Mouse (Mus musculus) adrenal gland, adult 18-20 months (tissue): ENCODE data around the gene Dnah3. TPM values are rescaled to one million over a fixed set of nuclear protein-coding genes. Genes with fewer than 3 reads are reported as not detected.

Experiments used
- DNase-seq, 2 experiments: peaks; one replicate each; pipeline ENCODE4 v3.0.0; 2021 to 2022; ENCODE audit warnings: low spot score in 2 of 2
- total RNA-seq, 2 experiments: library from RNA; stranded (reverse); gene quantifications; 1 replicate in 1 of 2; 2 replicates in 1 of 2; pipeline ENCODE4 v1.2.3; 2021

The Dnah3 gene
- total RNA-seq, 2 experiments from 2014 or later = 0.03 to 0.26 TPM

DNA sequence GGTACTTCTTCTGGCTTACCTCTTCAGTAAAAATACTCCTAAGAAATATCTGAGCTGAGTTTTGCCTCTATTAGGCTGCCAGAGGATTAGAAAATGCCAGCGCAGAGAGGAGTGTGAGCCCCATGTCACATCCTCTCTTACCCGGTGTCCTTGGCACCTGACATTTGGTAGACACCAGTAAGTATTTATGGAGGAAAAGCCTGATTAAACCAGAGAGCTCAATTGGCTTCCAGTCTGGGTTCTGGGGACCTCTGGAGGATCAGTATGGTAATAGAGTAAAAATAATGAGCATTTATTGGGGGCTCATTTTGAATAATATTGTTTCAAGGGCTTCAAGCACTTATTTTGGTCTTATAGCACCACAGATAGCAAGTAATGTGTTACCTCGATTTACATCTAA lies 39.6 kb downstream of the Dnah3 start:
- DNase-seq = no peak

- no peak for DNase-seq
These were observed 41.1 kb downstream of the Dnah3 start for GRCm38 (mm10) chr7:120054016-120054415.

DNA sequence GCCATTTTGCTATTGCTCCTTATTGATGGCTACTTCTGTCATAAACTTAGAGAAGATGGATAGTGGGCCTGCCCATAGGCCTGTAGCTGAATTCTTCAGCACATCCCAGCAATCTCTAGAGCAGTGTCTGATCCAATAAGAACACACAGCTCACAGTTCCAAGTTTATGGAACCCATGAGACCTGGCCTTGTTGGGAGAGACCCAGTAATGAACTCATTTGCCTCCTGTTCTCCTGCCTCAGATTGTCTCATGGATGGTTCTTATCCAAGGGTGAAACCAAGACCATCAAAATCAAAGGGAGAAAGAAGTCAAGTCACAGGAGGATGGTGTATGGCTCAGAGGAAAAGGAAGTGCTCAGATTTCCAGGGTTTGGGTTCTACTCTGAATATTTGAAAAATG lies 44.6 kb downstream of the Dnah3 start:
- DNase-seq = no peak

- DNase-seq = no peak
These were observed 51.1 kb downstream of the Dnah3 start for GRCm38 (mm10) chr7:120043990-120044389.

GRCm38 (mm10) chr7:120036422-120036821 lies 58.7 kb downstream of the Dnah3 start:
- no peak for DNase-seq

DNA sequence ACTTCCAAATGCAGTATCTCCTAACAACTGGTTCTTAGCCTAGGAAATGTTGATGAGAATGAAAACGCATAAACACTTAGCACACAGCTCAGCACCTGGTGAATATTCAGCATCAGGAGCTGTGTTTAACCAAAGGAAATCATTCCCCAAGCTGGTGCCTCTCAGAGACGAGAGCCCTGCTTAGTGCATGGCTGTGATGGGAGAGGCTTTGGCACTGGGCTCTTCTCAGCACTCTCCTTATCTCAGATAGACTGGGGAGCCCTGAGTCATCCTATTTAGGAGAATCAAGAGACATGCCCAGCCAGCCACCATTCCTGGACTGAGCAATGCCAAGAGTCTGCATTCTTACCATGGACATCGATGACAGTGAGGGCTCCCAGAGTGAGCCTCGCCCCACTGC lies 60.1 kb downstream of the Dnah3 start:
- no peak for DNase-seq

DNA sequence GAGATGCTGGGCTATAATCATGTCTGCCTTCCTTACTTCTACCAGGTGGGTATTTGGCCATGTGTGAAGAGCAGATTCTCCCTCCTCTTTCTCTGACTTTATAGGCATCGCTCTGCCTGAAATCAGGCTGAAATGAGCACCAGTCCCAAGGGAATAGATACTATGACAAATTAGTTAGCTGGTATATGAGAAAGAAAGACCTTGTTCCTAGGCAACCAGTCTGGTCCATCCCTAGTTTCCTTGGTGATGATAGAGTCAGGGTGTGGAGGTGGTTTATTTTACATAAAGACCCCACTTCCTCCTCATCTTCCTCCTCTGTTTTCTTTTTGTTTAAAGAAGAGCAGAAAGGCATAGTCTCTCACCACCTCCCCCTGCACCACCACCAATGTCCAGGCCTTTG lies 60.5 kb downstream of the Dnah3 start:
- no peak for DNase-seq

DNA sequence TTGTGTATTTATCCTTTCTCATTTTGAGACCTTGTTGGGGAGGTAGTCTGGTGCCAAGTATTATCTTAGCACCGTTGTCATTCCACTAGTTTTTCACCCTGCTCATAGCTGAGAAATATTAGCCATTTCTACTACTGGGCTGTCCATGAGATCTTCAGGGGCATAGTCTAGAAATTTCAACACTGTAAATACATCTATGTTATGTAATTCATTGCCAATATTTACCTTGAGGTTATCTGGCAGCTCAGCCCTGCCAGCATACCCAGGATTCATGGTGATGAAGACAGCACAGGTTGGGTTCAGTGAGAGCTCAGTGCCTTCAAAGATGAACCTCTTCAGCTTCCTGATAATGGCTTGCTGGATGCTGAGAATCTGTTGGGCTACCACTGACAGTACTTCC lies 66.4 kb downstream of the Dnah3 start:
- DNase-seq = no peak

- no peak for DNase-seq
These were observed 98.0 kb downstream of the Dnah3 start for GRCm38 (mm10) chr7:119997066-119997465.

GRCm38 (mm10) chr7:119985279-119985912 lies 109.7 kb downstream of the Dnah3 start:
- DNase-seq = no peak

DNA sequence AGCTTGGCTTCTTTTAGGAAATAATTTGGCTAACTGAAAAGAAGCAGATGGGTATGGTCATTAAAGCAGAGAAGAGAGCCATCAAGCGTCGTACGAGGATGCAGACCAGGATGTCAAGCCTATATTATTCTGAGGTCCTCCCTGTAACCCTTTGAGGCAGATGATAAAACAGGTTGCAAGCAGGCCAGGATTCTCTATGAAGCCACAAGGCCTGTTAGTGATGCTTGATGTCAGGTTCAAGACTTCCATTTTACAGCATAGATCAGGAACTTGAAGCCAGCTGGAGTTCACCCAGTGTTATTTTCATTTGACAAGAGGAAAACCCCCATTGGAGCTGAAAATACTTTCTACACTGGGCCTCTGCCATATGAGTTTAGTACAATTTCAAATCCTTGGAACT lies 114.9 kb downstream of the Dnah3 start:
- no peak for DNase-seq

DNA sequence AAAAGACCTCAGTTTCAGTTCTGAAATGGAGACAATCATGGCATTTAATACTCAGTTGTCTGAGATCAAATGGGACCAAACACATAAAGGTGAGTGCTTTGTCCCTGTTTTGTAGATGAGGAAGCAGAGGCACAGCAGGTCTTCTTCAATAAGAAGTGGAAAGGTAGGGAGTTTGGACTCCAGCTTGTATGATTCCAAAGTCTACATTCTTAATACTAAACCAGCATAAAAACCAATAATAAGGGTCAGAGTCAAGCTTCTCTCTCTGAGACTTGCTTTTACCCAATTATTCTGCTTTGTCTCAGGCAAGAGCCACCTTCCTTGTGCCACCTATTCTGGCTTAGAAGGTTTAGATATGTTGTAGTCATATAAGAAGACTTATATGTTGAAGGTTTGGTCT lies 116.5 kb downstream of the Dnah3 start:
- DNase-seq = no peak

DNA sequence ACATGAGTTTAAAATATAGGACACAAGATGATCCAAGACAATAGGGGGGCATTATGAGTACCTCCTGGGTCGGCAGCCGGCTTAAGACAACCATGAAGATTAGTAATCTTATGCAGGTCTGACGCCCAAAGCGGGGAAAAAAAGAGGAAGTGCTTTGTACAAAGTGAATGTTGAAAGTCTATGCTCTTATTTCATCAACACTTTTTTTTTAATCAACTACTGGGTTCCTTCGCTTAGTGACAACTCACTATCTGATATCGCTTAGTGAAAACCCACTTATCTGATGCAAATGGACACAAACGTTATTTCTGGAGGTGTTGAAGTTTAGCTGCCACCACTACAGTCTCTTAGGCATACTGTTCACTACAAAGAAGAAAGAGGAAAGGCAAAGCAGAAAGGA lies 117.5 kb downstream of the Dnah3 start:
- no peak for DNase-seq

- peak in 1 of 2 experiments; percentile 33 for DNase-seq
These were observed 118.8 kb downstream of the Dnah3 start for GRCm38 (mm10) chr7:119976256-119976655.

- DNase-seq = no peak
These were observed 120.9 kb downstream of the Dnah3 start for GRCm38 (mm10) chr7:119974214-119974613.

GRCm38 (mm10) chr7:119969320-119969719 lies 125.8 kb downstream of the Dnah3 start:
- no peak for DNase-seq

DNA sequence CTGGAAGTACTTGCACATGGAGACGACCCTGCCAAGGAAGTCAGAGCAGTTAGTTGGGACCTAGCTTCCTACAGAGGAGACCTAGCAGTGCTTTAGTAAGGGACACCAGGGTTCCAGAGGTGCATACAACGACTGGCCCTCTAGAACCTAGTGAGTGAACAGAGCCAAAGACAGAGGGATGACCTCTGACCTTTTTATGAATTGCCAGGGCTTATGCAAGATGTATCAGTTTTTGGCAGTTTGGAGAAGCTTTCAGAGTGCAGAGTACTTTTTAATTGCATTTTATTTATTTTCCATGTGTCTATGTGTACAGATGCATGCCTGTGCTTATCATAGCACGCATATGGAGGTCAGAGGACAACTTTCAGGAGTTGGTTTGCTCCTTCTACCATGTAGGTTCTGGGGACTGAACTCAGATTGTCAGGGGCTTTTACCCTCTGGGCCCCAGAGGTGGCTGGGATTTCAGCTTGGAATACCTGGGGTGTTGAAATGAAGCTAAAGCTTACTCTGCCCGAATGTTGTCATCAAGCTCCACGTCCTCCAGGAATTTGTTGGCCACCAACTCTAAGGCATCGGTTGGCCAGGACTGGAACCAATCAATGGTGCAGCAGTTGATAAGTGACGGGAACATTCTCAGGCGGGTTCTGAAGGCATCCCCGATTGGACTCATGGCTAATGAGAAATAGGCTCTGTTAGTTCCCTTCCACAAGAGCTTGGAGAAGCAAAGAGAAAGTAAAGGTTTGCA lies 129.3 kb downstream of the Dnah3 start:
- DNase-seq = no peak

GRCm38 (mm10) chr7:119965205-119965604 lies 129.9 kb downstream of the Dnah3 start:
- no peak for DNase-seq

- DNase-seq = peak; percentile 43 to 61
These were observed 134.0 kb downstream of the Dnah3 start for GRCm38 (mm10) chr7:119961107-119961506.

DNA sequence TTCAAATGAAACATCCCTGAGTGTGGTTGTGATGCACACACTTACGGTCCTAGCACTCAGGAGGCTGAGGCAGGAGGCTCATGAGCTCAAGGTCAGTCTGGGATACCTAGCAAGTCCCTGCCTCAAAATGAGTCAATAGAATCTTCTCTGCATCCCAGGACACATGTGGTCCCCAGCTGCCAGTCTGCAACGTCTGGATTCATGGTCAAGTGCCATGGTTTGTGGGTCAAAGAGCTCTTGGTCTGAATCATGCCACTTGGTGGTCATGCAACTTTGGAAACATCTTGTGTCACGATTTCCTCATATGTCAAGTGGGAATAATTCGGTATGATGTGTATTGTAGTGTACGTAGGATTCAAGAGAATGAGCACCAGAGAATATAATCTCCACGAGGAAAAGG lies 134.5 kb downstream of the Dnah3 start:
- DNase-seq = no peak

DNA sequence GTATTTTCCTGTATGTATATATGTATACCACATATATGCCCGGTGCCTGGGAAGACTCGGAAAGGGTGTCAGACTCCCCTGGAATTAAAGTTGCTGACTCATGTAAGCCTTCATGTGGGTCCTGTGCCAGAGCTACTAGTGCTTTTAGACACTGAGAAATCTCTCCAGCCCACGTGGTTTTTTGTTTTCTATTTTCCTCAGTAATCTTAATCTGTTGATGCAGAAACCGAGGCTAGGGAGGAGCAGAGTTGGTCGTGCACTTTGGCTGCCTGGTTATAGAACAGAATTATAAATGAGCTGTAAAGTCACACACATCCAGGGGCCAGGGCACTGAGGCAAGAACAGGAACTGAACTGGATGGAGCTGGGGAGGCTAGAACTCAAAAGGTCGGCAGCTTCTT lies 135.1 kb downstream of the Dnah3 start:
- no peak for DNase-seq

GRCm38 (mm10) chr7:119959491-119959890 lies 135.6 kb downstream of the Dnah3 start:
- DNase-seq = no peak

GRCm38 (mm10) chr7:119959091-119959490 lies 136.0 kb downstream of the Dnah3 start:
- peak in 1 of 2 experiments; percentile 20 for DNase-seq
